Mouse (Mus musculus) C2C12 (cell line): ENCODE measurements around the gene Capn10.
A peak's percentile ranks its signal among the peaks of the same experiment; 100 is the strongest.

Experiments used
- CEBPB ChIP-seq: IDR thresholded peaks from one replicate; pipeline ENCODE4 v1.6.1; 2011; ENCODE audit warnings: low read depth, mild to moderate bottlenecking, control low read depth, moderate library complexity
- CTCF ChIP-seq: IDR thresholded peaks from one replicate; pipeline ENCODE4 v1.5.1; 2011; ENCODE audit not compliant: control insufficient read depth, insufficient read depth, insufficient read length
- FOSL1 ChIP-seq: IDR thresholded peaks from one replicate; pipeline ENCODE4 v1.8.0; 2011; ENCODE audit warnings: mild to moderate bottlenecking, low read length; ENCODE audit not compliant: poor library complexity, insufficient read depth, severe bottlenecking
- MYOD1 ChIP-seq: IDR thresholded peaks from one replicate; pipeline ENCODE4 v1.6.1; 2011; ENCODE audit warnings: low read depth; ENCODE audit not compliant: control insufficient read depth, insufficient read length
- MYOG ChIP-seq: IDR thresholded peaks from one replicate; pipeline ENCODE4 v1.6.1; 2011; ENCODE audit not compliant: control insufficient read depth, insufficient read length; ENCODE audit errors: extremely low read depth

- TF ChIP-seq CTCF, result peak; percentile 97
- TF ChIP-seq MYOG, result no peak
- TF ChIP-seq MYOD1, result no peak
- TF ChIP-seq CEBPB, result no peak
- TF ChIP-seq FOSL1, result no peak
These were observed 23.8 kb upstream of the Capn10 start, which contains the start of gene Rnpepl1 for GRCm38 (mm10) chr1:92910239-92910885.
